Mouse (Mus musculus) kidney, adult 18-20 months (tissue): ENCODE data around the gene Zp3.

ENCODE experiments used
- DNase-seq: peaks from one replicate; pipeline ENCODE4 v3.0.0; 2021

The Zp3 gene

GRCm38 (mm10) chr5:136007745-136008144, 27.8 kb downstream of the Zp3 start:
- no peak for DNase-seq

DNA sequence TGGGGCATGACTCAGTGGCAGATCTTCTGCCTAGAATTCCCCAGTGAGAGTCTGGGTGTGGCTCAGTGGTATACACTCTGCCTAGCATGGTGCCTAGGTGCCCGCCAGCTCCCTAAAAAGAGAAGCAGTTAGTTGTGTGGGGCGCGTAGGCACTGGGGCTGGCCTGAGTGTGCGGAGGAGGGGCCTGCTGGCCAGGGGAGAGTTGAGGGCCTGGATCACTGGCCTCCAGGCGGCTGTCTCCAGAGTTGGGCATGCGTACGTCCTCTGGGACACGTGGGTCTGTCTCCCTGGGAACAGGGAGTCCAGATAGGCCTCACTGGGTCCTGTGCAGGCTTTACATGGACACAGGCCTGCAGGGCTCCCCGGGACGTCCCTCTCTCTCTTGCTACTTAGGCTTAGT, 35.0 kb downstream of the Zp3 start:
- peak; percentile 44 for DNase-seq

GRCm38 (mm10) chr5:136015586-136015985, 35.7 kb downstream of the Zp3 start:
- DNase-seq: peak; percentile 36

GRCm38 (mm10) chr5:136016014-136016876, 36.3 kb downstream of the Zp3 start:
- DNase-seq: peak; percentile 68

GRCm38 (mm10) chr5:136017262-136017661, 37.4 kb downstream of the Zp3 start:
- no peak for DNase-seq

GRCm38 (mm10) chr5:136018726-136019125, 38.8 kb downstream of the Zp3 start:
- no peak for DNase-seq

GRCm38 (mm10) chr5:136019907-136020306, 40.0 kb downstream of the Zp3 start:
- no peak for DNase-seq

- DNase-seq: no peak
These were observed 45.8 kb downstream of the Zp3 start for GRCm38 (mm10) chr5:136025712-136026111.

DNA sequence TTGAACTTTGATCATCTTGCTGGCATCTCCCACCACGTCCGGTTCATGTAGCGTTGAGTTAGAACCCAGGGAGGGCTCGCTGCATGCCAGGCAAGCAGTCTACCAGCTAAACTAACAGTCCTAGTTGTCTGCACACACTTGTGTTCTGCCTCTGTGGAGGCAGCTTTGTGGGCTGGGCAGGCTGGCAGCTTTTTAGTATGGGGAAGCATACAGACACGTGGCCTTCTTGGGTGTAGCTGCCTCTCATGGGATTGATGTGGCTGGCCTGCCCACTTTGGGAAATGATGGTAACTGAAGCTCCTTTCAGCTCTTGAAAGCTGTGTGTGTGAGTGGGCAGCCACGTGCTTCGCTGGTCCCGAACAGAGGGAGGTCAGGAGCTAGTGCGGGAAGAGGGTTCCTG, 47.0 kb downstream of the Zp3 start:
- DNase-seq: no peak

GRCm38 (mm10) chr5:136027612-136028311, 47.9 kb downstream of the Zp3 start:
- DNase-seq: no peak

DNA sequence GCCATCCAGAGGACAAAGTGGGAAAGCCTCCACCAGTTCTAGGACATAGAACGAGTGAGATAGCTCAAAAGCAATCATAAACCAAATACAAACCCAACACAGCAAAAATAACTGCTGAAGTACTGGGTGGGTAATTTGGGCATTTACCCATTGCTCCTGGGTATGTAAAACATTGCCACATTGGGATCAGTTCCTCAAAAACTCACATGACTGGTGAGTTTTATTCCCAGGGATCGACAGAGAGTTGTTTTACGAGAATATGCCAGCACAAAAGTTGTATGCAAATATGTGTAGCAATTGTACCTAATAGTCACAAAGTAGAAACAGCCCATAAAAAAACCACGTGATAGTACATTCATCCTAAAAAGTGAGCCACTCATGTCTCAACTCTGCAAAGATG, 55.0 kb downstream of the Zp3 start:
- no peak for DNase-seq

GRCm38 (mm10) chr5:136035285-136035684, 55.4 kb downstream of the Zp3 start:
- DNase-seq: no peak

GRCm38 (mm10) chr5:136036667-136037066, 56.8 kb downstream of the Zp3 start:
- no peak for DNase-seq
